Mouse (Mus musculus): Measurements from ENCODE around the gene Cfap20. TPM values are rescaled to one million over a fixed set of nuclear protein-coding genes. Genes with fewer than 3 reads are reported as not detected.

The Cfap20 gene
- polyA plus RNA-seq (2016; fragmentation: Nextera tagmentation; extraction: Ambion mirVana), result 128 and 130 TPM in 2 replicates

DNA sequence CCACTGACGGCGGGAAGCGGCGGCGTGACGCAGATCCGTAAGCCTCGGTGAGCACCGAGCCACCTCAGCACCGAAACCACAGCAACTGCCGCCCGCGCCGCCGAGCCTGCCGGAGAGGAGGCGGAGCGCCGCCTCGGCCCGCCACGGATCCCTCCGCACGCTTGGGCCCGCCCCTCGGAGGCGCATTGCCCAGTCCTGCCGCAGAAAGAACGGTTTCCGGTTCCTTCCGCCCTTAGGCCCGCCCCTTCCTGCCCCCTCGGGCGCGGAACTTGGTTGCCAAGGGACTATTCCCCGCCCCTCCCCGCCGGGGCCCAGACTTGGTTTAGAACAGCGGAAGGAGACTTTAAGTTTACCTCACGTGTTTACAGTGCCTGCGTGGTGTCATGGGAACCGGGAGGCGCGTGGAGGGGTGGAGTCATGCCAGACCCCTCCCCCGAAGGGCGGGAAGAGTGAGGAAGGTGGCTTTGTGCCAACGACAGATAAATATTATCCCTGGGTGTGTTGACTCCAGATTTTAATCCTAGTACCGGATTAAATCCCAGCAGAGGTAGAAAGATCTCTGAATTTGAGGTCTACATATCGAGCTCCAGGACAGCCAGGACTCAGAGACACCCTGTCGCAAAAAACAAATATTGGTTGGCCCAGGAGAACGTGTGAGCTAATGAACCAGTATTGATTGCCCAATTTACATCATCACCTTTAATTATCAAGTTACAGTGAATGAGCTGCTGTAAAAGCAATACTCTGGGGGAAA is at the start of gene Cfap20:
Cfap20 (minus strand) TSS at position 184 of the 754 bp plus-strand sequence.
- H3K27ac ChIP-seq (replicated peaks), result peak within 1 kb of the TSS; percentile 88
- 1% methylated on average over 50 of the region's 51 CpGs for WGBS
- peak within 1 kb of the TSS; percentile 93 for H3K9ac ChIP-seq (replicated peaks)
- H3K27me3 ChIP-seq, result no peaks in the 10 kb centered on the region
- H3K4me1 ChIP-seq, result peaks cover 36% of the 10 kb centered on the region
- H3K4me3 ChIP-seq, result peak within 1 kb of the TSS; percentile 89
- peak; percentile 98 for ATAC-seq (ENCODE audit: low FRiP score, low read depth)
- peak within 1 kb of the TSS; percentile 91 for H3K4me2 ChIP-seq (replicated peaks)
- H3K36me3 ChIP-seq, result no peaks in the 10 kb centered on the region
- H3K9me3 ChIP-seq, result no peaks in the 10 kb centered on the region

DNA sequence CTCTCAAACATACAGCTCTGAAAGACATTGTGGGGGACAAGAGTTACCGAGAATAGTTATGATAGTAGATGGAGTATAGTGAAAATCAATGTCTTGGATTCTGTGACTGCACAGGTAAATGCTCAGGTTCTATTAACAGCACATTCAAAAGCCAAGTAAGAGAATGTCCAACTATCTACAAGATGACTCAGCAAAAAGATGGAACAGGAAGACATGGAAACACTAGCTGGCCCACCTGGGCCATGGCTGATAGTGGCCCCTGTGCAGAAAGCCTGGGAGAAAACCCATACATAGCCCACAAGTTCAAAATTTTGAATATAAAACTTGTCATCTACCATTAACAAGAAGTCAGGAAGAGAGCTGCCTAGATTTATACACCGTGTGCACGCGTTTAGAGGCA is 35.3 kb upstream of the Cfap20 start:
- 96% methylated on average over 4 of the region's 4 CpGs for WGBS
- Histone ChIP-seq H3K4me1 (no peaks in the 10 kb centered on the region), H3K9me3 (no peaks in the 10 kb centered on the region), H3K36me3 (peaks cover 81% of the 10 kb centered on the region), H3K4me2 (replicated peaks) (no peak overlapping the region), H3K9ac (replicated peaks) (no peak overlapping the region), H3K27me3 (no peaks in the 10 kb centered on the region), H3K4me3 (no peak overlapping the region), H3K27ac (replicated peaks) (no peak overlapping the region)
- ATAC-seq (ENCODE audit: low FRiP score, low read depth), result no peak

DNA sequence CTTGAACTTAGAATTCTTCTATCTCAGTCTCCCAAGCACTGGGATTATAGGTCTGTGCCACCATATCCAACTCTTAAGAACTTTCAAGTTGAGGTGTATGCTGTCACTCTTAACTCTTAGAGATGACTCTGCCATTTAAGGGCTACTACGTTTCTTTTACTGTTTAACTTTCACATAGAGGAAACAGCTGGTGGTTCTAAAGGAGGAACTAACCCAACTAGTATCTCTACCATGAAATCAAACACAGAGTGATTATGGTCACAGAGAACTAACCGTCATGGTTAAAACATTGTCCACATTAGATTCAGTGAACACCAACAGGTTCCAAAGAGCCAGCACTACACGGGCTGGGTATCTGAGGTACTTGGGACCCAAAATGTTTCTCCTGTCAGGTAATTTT is 34.3 kb upstream of the Cfap20 start:
- Histone ChIP-seq H3K9me3 (no peaks in the 10 kb centered on the region), H3K36me3 (peaks cover 82% of the 10 kb centered on the region), H3K4me2 (replicated peaks) (no peak overlapping the region), H3K27me3 (no peaks in the 10 kb centered on the region), H3K4me3 (no peak overlapping the region), H3K4me1 (no peaks in the 10 kb centered on the region), H3K9ac (replicated peaks) (no peak overlapping the region), H3K27ac (replicated peaks) (no peak overlapping the region)
- no peak for ATAC-seq (ENCODE audit: low FRiP score, low read depth)
- 94% methylated on average over 3 of the region's 3 CpGs for WGBS

DNA sequence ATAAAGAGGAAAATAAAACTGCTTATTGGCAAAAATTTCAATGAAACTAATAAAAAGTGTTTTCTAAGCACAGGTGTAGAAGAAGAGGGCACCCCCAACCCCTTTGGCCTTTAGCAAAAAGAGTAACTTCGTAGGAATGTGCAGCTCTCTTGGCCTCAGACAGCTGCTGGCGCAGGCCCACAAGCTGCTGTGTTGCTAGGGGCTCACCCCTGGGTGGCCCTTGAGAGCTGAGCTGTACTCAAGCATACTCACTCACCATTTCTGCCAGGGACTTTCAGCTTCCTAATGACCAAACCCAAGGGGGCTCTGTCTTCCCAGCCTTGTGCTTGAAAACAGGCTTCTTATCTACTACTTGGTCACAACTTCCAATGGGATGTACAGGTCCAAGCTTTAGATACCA is 31.9 kb upstream of the Cfap20 start:
- H3K36me3 ChIP-seq, result peaks cover 71% of the 10 kb centered on the region
- 84% methylated on average over 2 of the region's 2 CpGs for WGBS
- no peak for ATAC-seq (ENCODE audit: low FRiP score, low read depth)

DNA sequence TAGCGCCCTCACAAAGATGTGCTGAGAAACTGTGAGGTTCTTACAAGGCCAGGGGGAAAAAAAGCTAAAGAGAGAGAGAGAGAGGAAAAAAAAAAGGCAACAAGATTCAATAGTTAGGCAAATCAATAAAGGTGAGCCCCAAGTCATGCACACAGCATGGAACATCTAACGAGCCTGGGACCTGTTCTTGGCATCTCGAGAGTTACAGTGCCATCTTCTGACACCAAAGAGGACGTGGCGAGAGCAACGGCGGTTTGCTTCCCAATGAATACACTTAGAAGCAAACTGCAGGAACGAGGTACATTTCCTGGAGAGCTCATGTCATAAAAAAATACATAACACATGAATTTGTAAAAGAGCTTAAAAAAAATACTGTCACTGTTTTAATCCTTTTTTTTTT is 17.8 kb upstream of the Cfap20 start:
- no peak overlapping the region for H3K27ac ChIP-seq (replicated peaks)
- no peaks in the 10 kb centered on the region for H3K9me3 ChIP-seq
- H3K9ac ChIP-seq (replicated peaks), result no peak overlapping the region
- H3K4me3 ChIP-seq, result no peak overlapping the region
- H3K27me3 ChIP-seq, result no peaks in the 10 kb centered on the region
- WGBS, result 77% methylated on average over 8 of the region's 8 CpGs
- no peak for ATAC-seq (ENCODE audit: low FRiP score, low read depth)
- no peak overlapping the region for H3K4me2 ChIP-seq (replicated peaks)
- no peaks in the 10 kb centered on the region for H3K4me1 ChIP-seq
- peaks cover 95% of the 10 kb centered on the region for H3K36me3 ChIP-seq

More for the DNA sequence above, 31.9 kb upstream of the Cfap20 start:
- Histone ChIP-seq H3K4me1 (no peaks in the 10 kb centered on the region), H3K27me3 (no peaks in the 10 kb centered on the region), H3K27ac (replicated peaks) (no peak overlapping the region), H3K9me3 (no peaks in the 10 kb centered on the region), H3K9ac (replicated peaks) (no peak overlapping the region), H3K4me3 (no peak overlapping the region), H3K4me2 (replicated peaks) (no peak overlapping the region)

DNA sequence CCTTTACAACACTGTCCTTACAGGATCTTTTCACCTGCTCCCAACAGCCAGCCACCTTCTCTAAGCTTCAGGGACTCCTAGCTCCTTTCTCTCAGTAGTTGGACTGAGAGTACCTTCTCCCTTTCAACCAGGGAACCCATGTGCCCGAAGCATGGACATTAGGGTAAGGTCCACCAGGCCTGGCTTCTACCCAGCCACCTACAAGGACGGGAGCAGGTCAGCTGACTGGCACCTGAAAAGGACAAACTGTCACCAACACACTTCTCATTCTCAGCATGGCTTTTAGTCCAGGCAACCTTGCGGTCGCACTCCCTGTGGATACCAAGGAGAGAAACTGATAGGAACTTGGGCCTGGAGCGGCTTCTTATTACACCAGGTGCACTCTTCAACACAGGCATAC is 15.6 kb upstream of the Cfap20 start:
- H3K27me3 ChIP-seq, result no peaks in the 10 kb centered on the region
- no peaks in the 10 kb centered on the region for H3K9me3 ChIP-seq
- no peak overlapping the region for H3K4me2 ChIP-seq (replicated peaks)
- no peak overlapping the region for H3K27ac ChIP-seq (replicated peaks)
- no peak overlapping the region for H3K4me3 ChIP-seq
- no peak overlapping the region for H3K9ac ChIP-seq (replicated peaks)
- peaks cover 83% of the 10 kb centered on the region for H3K36me3 ChIP-seq
- no peak for ATAC-seq (ENCODE audit: low FRiP score, low read depth)
- H3K4me1 ChIP-seq, result no peaks in the 10 kb centered on the region
- WGBS, result 96% methylated on average over 5 of the region's 5 CpGs

DNA sequence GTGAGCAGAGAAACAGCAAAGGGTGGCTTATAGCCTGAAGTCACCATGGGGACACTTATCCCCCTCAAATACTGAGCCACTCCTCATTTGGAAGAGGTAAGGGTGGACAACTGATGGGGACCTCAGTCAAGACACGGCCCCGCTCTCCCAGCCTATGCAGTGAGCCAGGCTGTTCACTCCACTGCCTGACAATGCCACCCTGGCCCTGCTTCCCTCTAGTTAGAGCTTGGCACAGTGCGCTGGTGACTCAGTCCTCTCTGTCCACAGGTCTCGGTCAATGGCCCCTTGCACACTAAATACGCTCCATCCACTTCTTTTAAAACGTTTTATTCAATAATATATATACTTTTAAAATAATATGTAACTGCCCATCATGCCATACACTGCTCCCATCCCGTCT is 13.0 kb upstream of the Cfap20 start:
- 92% methylated on average over 7 of the region's 7 CpGs for WGBS
- Histone ChIP-seq H3K4me2 (replicated peaks) (no peak overlapping the region), H3K9ac (replicated peaks) (no peak overlapping the region), H3K4me3 (no peak overlapping the region), H3K36me3 (peaks cover 58% of the 10 kb centered on the region), H3K4me1 (no peaks in the 10 kb centered on the region), H3K27ac (replicated peaks) (no peak overlapping the region), H3K9me3 (no peaks in the 10 kb centered on the region), H3K27me3 (no peaks in the 10 kb centered on the region)
- ATAC-seq (ENCODE audit: low FRiP score, low read depth), result no peak

DNA sequence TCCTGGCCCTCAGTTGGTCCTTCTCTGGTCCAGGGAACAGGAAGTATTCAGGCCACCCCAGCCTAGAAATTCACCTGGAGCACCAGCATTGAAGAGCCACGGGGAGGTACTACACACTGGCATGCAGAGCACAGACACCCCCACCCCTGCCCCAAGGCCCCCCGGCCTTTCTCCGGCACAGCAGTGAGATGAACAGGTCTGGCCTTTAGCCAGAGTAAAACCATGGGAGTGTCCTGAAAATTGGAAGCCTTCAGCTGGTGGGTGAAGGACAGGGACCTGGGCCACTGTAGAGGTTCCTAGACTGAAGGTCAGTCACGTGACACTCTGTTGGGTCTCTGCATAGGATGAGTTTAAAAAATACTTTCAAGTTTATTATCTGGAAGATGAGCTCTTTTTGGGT is 10.4 kb upstream of the Cfap20 start:
- no peak overlapping the region for H3K9ac ChIP-seq (replicated peaks)
- no peak overlapping the region for H3K27ac ChIP-seq (replicated peaks)
- H3K4me1 ChIP-seq, result no peaks in the 10 kb centered on the region
- H3K36me3 ChIP-seq, result peaks cover 34% of the 10 kb centered on the region
- H3K27me3 ChIP-seq, result no peaks in the 10 kb centered on the region
- 94% methylated on average over 4 of the region's 4 CpGs for WGBS
- ATAC-seq (ENCODE audit: low FRiP score, low read depth), result no peak
- no peaks in the 10 kb centered on the region for H3K9me3 ChIP-seq
- no peak overlapping the region for H3K4me2 ChIP-seq (replicated peaks)
- no peak overlapping the region for H3K4me3 ChIP-seq

DNA sequence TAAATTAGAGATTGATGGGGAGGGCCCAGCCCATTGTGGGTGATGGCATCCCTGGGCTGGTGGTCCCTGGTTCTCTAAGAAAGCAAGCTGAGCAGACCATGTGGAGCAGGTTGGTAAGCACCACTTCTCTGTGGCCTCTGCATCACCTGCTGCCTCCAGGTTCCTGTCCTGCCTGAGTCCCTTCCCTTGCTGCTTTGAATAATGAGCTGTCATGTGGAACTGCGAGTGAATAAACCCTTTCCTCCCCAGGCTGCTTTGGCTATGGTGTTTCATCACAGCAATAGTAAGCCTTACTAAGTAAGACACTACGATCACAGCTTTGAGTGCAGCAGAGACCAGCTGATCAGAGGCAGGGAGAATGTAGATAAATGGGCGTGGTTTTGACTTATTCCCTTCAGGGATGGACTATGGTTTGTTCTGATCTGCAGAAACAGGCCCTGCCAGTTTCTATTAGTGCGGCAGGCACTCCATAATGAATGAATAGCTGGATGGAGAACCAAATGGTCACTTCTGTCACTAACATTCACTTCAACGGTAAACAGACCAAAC is 6.9 kb upstream of the Cfap20 start:
- ATAC-seq (ENCODE audit: low FRiP score, low read depth), result no peak
- no peaks in the 10 kb centered on the region for H3K4me1 ChIP-seq
- H3K9me3 ChIP-seq, result no peaks in the 10 kb centered on the region
- WGBS, result 66% methylated on average over 5 of the region's 5 CpGs
- no peaks in the 10 kb centered on the region for H3K36me3 ChIP-seq
- H3K4me2 ChIP-seq (replicated peaks), result no peak overlapping the region
- H3K27ac ChIP-seq (replicated peaks), result no peak overlapping the region
- no peaks in the 10 kb centered on the region for H3K27me3 ChIP-seq
- no peak overlapping the region for H3K4me3 ChIP-seq
- no peak overlapping the region for H3K9ac ChIP-seq (replicated peaks)

DNA sequence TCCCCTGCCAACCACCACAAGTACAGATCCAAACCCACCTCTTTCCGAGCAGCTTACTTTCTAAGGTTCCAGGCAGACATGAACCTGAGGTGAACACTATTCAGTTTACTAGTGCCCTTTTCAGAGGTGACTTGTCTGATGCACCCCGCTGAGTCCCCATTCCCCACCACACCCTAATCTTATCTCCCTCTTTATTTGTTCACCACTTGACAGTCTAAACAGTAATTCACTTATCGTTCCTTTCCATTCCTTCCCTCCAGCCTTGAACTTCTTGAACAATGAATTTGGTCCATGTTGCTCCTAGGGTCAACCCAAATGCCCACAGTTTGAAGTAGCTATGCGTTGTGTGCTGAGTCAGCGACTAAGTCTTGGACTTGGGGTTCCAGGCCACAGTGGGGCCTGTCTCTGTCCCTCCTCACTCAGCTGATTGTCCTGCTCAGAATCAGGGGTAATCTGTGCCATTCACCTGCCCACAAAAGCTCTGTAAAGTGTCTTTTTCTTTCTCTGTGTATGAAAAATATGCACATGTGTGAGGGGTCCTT is 5.6 kb upstream of the Cfap20 start:
- no peak for ATAC-seq (ENCODE audit: low FRiP score, low read depth)
- Histone ChIP-seq H3K4me2 (replicated peaks) (no peak overlapping the region), H3K4me3 (no peak overlapping the region), H3K27me3 (no peaks in the 10 kb centered on the region), H3K9me3 (no peaks in the 10 kb centered on the region), H3K4me1 (no peaks in the 10 kb centered on the region), H3K36me3 (no peaks in the 10 kb centered on the region), H3K9ac (replicated peaks) (no peak overlapping the region), H3K27ac (replicated peaks) (no peak overlapping the region)
- WGBS, result 90% methylated on average over 5 of the region's 5 CpGs

DNA sequence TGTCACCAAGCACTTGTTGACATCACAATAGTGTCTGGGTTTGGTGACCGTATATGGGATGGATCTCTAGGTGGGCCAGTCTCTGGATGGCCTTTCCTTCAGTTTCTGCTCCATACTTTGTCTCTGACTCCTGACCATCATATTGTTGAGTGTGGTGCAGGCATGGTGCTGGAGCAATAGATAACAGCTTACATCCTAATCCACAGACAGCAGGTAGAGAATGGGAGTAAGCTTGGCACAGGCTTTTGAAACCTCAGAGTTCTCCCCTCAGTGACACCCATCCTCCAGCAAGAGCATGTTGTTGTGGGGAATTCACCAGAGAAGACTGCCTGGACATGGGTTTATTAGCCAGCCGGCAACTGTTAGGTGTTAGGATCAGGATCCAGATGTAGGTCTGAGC is 4.8 kb upstream of the Cfap20 start:
- no peak for ATAC-seq (ENCODE audit: low FRiP score, low read depth)
- H3K9me3 ChIP-seq, result no peaks in the 10 kb centered on the region
- 91% methylated on average over 2 of the region's 2 CpGs for WGBS
- no peaks in the 10 kb centered on the region for H3K27me3 ChIP-seq
- no peaks in the 10 kb centered on the region for H3K36me3 ChIP-seq
- no peak overlapping the region for H3K4me3 ChIP-seq
- no peak overlapping the region for H3K9ac ChIP-seq (replicated peaks)
- no peak overlapping the region for H3K27ac ChIP-seq (replicated peaks)
- no peaks in the 10 kb centered on the region for H3K4me1 ChIP-seq
- no peak overlapping the region for H3K4me2 ChIP-seq (replicated peaks)

DNA sequence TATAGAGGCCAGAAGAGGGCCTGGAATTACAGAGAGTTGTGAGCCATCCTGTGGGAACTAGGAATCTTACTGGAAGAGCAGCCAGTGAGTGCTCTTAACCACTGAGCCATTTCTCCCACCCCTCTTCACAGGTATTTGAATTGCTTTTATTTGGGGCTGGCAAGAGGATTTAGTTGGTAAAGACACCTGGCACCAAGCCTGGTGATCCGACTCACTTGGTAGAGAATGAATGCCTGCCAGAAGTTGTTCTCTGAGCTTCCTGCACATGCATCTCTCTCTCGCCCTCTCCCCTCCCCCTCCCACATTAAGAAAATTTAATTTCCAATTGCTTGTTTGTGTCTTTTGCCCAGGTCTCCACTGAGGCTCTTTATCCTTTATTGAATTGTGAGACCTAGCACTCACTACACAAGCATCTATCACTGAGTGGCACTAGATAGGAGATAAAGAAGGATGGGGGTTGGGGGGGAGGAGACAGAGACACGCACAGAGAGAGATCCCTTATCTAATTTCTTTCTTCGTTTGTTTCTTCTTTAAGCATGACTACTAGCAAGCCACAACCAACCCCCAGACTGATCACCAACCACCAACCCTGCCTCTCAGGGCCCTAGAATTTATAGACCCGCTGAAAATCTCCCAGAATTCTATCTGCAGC is 2.8 kb upstream of the Cfap20 start:
- no peak overlapping the region for H3K27ac ChIP-seq (replicated peaks)
- WGBS, result 72% methylated on average over 5 of the region's 5 CpGs
- H3K4me1 ChIP-seq, result peaks cover 15% of the 10 kb centered on the region
- no peak overlapping the region for H3K4me2 ChIP-seq (replicated peaks)
- no peak for ATAC-seq (ENCODE audit: low FRiP score, low read depth)
- no peaks in the 10 kb centered on the region for H3K36me3 ChIP-seq
- H3K9me3 ChIP-seq, result no peaks in the 10 kb centered on the region
- no peak overlapping the region for H3K9ac ChIP-seq (replicated peaks)
- H3K4me3 ChIP-seq, result no peak overlapping the region
- H3K27me3 ChIP-seq, result no peaks in the 10 kb centered on the region

Data from midbrain, embryonic 12.5 days (tissue).